Mouse (Mus musculus): Measurements from ENCODE around the gene Sdc1. TPM values are rescaled to one million over a fixed set of nuclear protein-coding genes. Genes with fewer than 3 reads are reported as not detected.
A peak's percentile ranks its signal among the peaks of the same experiment; 100 is the strongest.

Sdc1 gene
- polyA plus RNA-seq, 2 experiments, result 15.8 to 16.8 TPM

- no peak overlapping the region for H3K9ac ChIP-seq (replicated peaks)
- DNase-seq (ENCODE audit: low read depth in 3 of 3, low spot score in 3 of 3) (no peak), ATAC-seq (ENCODE audit: insufficient read depth) (no peak)
- peaks cover 0 to 8% of the 10 kb centered on the region in 2 experiments; a peak in 3 of 4 replicates for H3K4me1 ChIP-seq (replicated peaks; ENCODE audit: control insufficient read depth in 2 of 2, insufficient read depth in 2 of 2, low read length in 1 of 2)
- peaks cover 26% of the 10 kb centered on the region for H3K27me3 ChIP-seq (ENCODE audit: control insufficient read depth, insufficient read depth, low read length)
- no peak overlapping the region for H3K4me2 ChIP-seq (ENCODE audit: low read depth)
- TF ChIP-seq EP300 (IDR thresholded peaks at IDR 0.05; ENCODE audit: low read depth) (no peak), CTCF (IDR thresholded peaks at IDR 0.05; ENCODE audit: low read depth) (no peak)
- H3K36me3 ChIP-seq (replicated peaks; ENCODE audit: control insufficient read depth, insufficient read depth, low read depth), result no peaks in the 10 kb centered on the region
- H3K27ac ChIP-seq, result no peak overlapping the region
- no peak overlapping the region for H3K4me3 ChIP-seq (ENCODE audit: insufficient read depth in 1 of 2, low read depth in 2 of 2, low read length in 2 of 2)
- H3K9me3 ChIP-seq (ENCODE audit: control insufficient read depth, low read length), result no peaks in the 10 kb centered on the region
These were observed 3.1 kb downstream of the Sdc1 start for GRCm38 (mm10) chr12:8774183-8774582.

- ATAC-seq (ENCODE audit: insufficient read depth), result no peak
- WGBS (ENCODE audit: insufficient replicate concordance), result 70% methylated on average over 7 of the region's 7 CpGs
- no peaks in the 10 kb centered on the region for H3K36me3 ChIP-seq (replicated peaks; ENCODE audit: control insufficient read depth, insufficient read depth, low read depth)
These were observed 5.1 kb downstream of the Sdc1 start for GRCm38 (mm10) chr12:8776206-8776605.

GRCm38 (mm10) chr12:8776741-8777140, 5.6 kb downstream of the Sdc1 start:
- no peak overlapping the region for H3K4me3 ChIP-seq (ENCODE audit: insufficient read depth in 1 of 2, low read depth in 2 of 2, low read length in 2 of 2)
- H3K4me2 ChIP-seq (ENCODE audit: low read depth), result no peak overlapping the region
- DNase-seq (ENCODE audit: low read depth in 3 of 3, low spot score in 3 of 3) (no peak), ATAC-seq (ENCODE audit: insufficient read depth) (no peak)
- peaks cover 12% of the 10 kb centered on the region for H3K27me3 ChIP-seq (ENCODE audit: control insufficient read depth, insufficient read depth, low read length)
- TF ChIP-seq EP300 (IDR thresholded peaks at IDR 0.05; ENCODE audit: low read depth), result no peak
- no peak overlapping the region for H3K27ac ChIP-seq
- H3K4me1 ChIP-seq (replicated peaks; ENCODE audit: control insufficient read depth in 2 of 2, insufficient read depth in 2 of 2, low read length in 1 of 2), result peaks cover 0 to 13% of the 10 kb centered on the region in 2 experiments; a peak in 3 of 4 replicates
- H3K9ac ChIP-seq (replicated peaks), result no peak overlapping the region
- H3K36me3 ChIP-seq (replicated peaks; ENCODE audit: control insufficient read depth, insufficient read depth, low read depth), result no peaks in the 10 kb centered on the region
- no peaks in the 10 kb centered on the region for H3K9me3 ChIP-seq (ENCODE audit: control insufficient read depth, low read length)
- WGBS (ENCODE audit: insufficient replicate concordance), result 31% methylated on average over 3 of the region's 3 CpGs

More at GRCm38 (mm10) chr12:8776206-8776605, 5.1 kb downstream of the Sdc1 start:
- DNase-seq (ENCODE audit: low read depth in 3 of 3, low spot score in 3 of 3), result no peak
- TF ChIP-seq CTCF (IDR thresholded peaks at IDR 0.05; ENCODE audit: low read depth), result no peak
- H3K27me3 ChIP-seq (ENCODE audit: control insufficient read depth, insufficient read depth, low read length), result peaks cover 18% of the 10 kb centered on the region
- no peak overlapping the region for H3K27ac ChIP-seq
- peaks cover 0 to 13% of the 10 kb centered on the region in 2 experiments; a peak in 3 of 4 replicates for H3K4me1 ChIP-seq (replicated peaks; ENCODE audit: control insufficient read depth in 2 of 2, insufficient read depth in 2 of 2, low read length in 1 of 2)
- no peaks in the 10 kb centered on the region for H3K9me3 ChIP-seq (ENCODE audit: control insufficient read depth, low read length)
- H3K9ac ChIP-seq (replicated peaks), result no peak overlapping the region
- H3K4me3 ChIP-seq (ENCODE audit: insufficient read depth in 1 of 2, low read depth in 2 of 2, low read length in 2 of 2), result no peak overlapping the region
- H3K4me2 ChIP-seq (ENCODE audit: low read depth), result no peak overlapping the region

- H3K36me3 ChIP-seq (replicated peaks; ENCODE audit: control insufficient read depth, insufficient read depth, low read depth), result no peaks in the 10 kb centered on the region
- H3K4me2 ChIP-seq (ENCODE audit: low read depth), result no peak overlapping the region
- no peaks in the 10 kb centered on the region for H3K9me3 ChIP-seq (ENCODE audit: control insufficient read depth, low read length)
- DNase-seq (ENCODE audit: low read depth in 3 of 3, low spot score in 3 of 3) (no peak), ATAC-seq (ENCODE audit: insufficient read depth) (no peak)
- no peak overlapping the region for H3K4me3 ChIP-seq (ENCODE audit: insufficient read depth in 1 of 2, low read depth in 2 of 2, low read length in 2 of 2)
- TF ChIP-seq EP300 (IDR thresholded peaks at IDR 0.05; ENCODE audit: low read depth), result no peak
- TF ChIP-seq CTCF (IDR thresholded peaks at IDR 0.05; ENCODE audit: low read depth), result no peak
- WGBS (ENCODE audit: insufficient replicate concordance), result 75% methylated on average over 7 of the region's 7 CpGs
- no peak overlapping the region for H3K27ac ChIP-seq
- peaks cover 0 to 11% of the 10 kb centered on the region in 2 experiments; a peak in 2 of 4 replicates for H3K4me1 ChIP-seq (replicated peaks; ENCODE audit: control insufficient read depth in 2 of 2, insufficient read depth in 2 of 2, low read length in 1 of 2)
- no peak overlapping the region for H3K9ac ChIP-seq (replicated peaks)
- H3K27me3 ChIP-seq (ENCODE audit: control insufficient read depth, insufficient read depth, low read length), result no peaks in the 10 kb centered on the region; the same call in 1 of the 2 replicates
These were observed 7.0 kb downstream of the Sdc1 start for GRCm38 (mm10) chr12:8778106-8778505.

- no peak overlapping the region; the same call in 1 of the 2 replicates for H3K4me2 ChIP-seq (ENCODE audit: low read depth)
- no peak overlapping the region for H3K9ac ChIP-seq (replicated peaks)
- H3K4me1 ChIP-seq (replicated peaks; ENCODE audit: control insufficient read depth in 2 of 2, insufficient read depth in 2 of 2, low read length in 1 of 2), result peaks cover 0 to 11% of the 10 kb centered on the region in 2 experiments; a peak in 2 of 4 replicates
- no peak overlapping the region for H3K27ac ChIP-seq
- no peaks in the 10 kb centered on the region for H3K27me3 ChIP-seq (ENCODE audit: control insufficient read depth, insufficient read depth, low read length)
- no peaks in the 10 kb centered on the region for H3K9me3 ChIP-seq (ENCODE audit: control insufficient read depth, low read length)
- TF ChIP-seq EP300 (IDR thresholded peaks at IDR 0.05; ENCODE audit: low read depth) (no peak), CTCF (IDR thresholded peaks at IDR 0.05; ENCODE audit: low read depth) (no peak)
- DNase-seq (ENCODE audit: low read depth in 3 of 3, low spot score in 3 of 3) (no peak), ATAC-seq (ENCODE audit: insufficient read depth) (0 out of 2 replicates have a peak, but pooled peaks have one; percentile 16)
- no peaks in the 10 kb centered on the region for H3K36me3 ChIP-seq (replicated peaks; ENCODE audit: control insufficient read depth, insufficient read depth, low read depth)
- WGBS (ENCODE audit: insufficient replicate concordance), result 56% methylated on average over 4 of the region's 4 CpGs
- no peak overlapping the region for H3K4me3 ChIP-seq (ENCODE audit: insufficient read depth in 1 of 2, low read depth in 2 of 2, low read length in 2 of 2)
These were observed 8.7 kb downstream of the Sdc1 start for GRCm38 (mm10) chr12:8779851-8780250.
